Mouse (Mus musculus) c-Kit-negative CD71-positive TER-119-positive erythroid progenitor cells, embryonic 14.5 days (primary cell): ENCODE measurements around the gene Capn8.
"Not testable (repeated sequence)": the region's sequence is repeated elsewhere in the genome, so short reads cannot be mapped to it uniquely, and the experiment has no call there.

Experiments
- DNase-seq: peaks from one replicate; pipeline ENCODE4 v3.0.0-alpha.2; 2013; ENCODE audit warnings: low read depth, low spot score

Gene Capn8

DNA sequence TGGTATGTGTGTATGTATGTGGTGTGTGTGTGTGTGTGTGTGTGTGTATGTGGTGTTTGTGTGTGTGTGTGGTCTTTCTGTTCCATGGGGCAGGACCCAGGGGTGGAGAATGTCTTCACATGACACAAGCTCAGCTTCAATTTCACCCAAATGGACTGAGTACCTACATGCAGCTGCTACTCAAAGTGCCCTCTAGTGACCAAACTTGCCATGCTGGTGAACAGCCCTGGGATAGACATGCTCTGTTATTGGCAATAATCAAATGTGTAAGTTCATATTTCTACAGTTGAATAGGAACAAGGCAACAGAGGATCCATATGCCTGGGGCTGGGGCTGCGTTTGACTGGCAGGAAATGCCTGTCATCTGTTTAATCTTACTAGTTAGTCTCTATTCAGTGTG is 50.7 kb downstream of the Capn8 start:
- no peak for DNase-seq

DNA sequence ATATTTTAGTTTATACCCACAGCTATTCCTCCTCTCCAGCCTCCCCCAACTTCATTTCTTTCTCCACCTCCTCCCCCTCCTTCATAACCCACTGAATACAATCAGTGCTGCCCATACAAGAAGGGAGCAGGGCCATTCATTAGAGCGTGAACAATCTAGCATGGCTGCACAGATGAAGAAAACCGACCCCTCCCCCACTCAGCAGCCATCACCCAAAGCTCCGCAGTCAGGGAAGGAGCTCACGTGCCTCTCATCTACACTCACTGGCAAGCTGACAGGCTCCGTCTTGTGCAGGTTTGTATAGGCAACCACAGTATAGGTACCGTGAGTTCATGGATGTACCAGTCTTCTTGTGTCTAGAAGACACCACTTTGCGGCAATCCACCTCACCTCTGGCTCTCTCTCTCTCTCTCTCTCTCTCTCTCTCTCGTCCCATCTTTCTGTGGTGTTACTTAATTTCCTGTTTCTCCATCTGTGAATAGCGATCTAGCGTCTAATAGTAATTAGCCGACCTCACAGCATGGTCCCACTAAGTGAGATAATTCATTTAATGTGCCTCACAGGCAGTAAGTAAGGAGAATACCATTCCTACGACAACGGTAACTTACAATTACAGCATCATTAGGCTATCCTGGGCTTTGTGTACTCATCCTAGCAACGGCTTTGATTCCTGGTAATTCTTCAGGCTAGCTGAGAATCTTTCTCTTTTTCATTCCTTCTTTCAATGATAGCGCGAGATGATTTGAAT is 53.6 kb downstream of the Capn8 start:
- DNase-seq, result no peak

- DNase-seq, result no peak
Observed at GRCm38 (mm10) chr1:182620470-182620869, 55.7 kb downstream of the Capn8 start.

- DNase-seq, result no peak
Observed at GRCm38 (mm10) chr1:182621256-182621655, 56.4 kb downstream of the Capn8 start.

GRCm38 (mm10) chr1:182626197-182626596 is 61.4 kb downstream of the Capn8 start:
- DNase-seq, result no peak

GRCm38 (mm10) chr1:182629228-182629627 is 64.4 kb downstream of the Capn8 start:
- no peak for DNase-seq

GRCm38 (mm10) chr1:182633712-182634294 is 69.0 kb downstream of the Capn8 start:
- DNase-seq, result no peak

- no peak for DNase-seq
Observed at GRCm38 (mm10) chr1:182639016-182639415, 74.2 kb downstream of the Capn8 start.

- DNase-seq, result no peak
Observed at GRCm38 (mm10) chr1:182639456-182639855, 74.6 kb downstream of the Capn8 start.

GRCm38 (mm10) chr1:182640094-182640493 is 75.3 kb downstream of the Capn8 start:
- DNase-seq, result no peak

GRCm38 (mm10) chr1:182642779-182643178 is 78.0 kb downstream of the Capn8 start:
- no peak for DNase-seq

- not testable (repeated sequence) for DNase-seq
Observed at GRCm38 (mm10) chr1:182644418-182644817, 79.6 kb downstream of the Capn8 start.

DNA sequence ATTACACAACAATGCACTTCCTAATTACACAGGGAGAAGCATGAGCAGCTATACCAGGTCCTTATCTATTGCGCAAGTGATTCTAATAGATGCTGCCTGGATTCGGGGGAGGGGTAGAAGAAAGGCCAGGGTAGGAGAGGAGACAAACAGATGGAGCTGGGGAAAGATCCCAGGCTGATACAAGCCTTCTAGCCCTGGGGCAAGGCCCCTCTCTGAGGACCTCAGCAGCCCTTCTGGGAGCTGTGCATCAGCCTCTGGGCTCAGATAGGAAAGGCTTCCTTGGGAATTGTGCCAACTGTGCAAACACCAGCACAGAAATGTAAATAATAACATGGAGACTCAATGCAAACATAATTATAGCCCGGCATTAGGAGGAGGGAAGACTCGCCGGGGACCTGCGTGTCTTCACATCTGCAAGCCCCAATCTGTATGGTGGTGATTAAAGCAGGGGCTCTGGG is 80.4 kb downstream of the Capn8 start:
- no peak for DNase-seq

GRCm38 (mm10) chr1:182646796-182647195 is 82.0 kb downstream of the Capn8 start:
- DNase-seq, result no peak

- no peak for DNase-seq
Observed at GRCm38 (mm10) chr1:182657760-182658159, 93.0 kb downstream of the Capn8 start.

DNA sequence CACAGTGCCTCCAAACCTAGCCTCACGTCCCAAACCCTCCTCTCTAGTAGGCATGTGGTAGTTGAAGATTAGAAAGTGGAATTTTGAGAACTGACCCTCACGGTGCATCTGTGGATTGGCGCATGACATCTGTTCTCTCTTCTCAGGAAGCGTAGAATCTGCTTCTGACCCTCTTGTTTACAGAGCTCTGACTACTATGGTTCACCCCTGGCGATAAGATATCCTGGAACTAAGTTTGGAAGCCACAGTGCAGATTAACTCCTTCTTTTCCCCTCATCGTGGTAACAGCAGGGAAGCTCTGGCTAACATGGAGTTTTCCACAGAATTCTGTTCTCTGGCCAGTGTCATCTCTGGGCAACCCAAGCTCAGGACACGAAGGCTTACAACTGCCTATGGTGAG is 95.6 kb downstream of the Capn8 start:
- no peak for DNase-seq

- DNase-seq, result no peak
Observed at GRCm38 (mm10) chr1:182663671-182664070, 98.9 kb downstream of the Capn8 start.

GRCm38 (mm10) chr1:182664841-182665240 is 100.0 kb downstream of the Capn8 start:
- DNase-seq, result no peak

GRCm38 (mm10) chr1:182667281-182667680 is 102.5 kb downstream of the Capn8 start:
- no peak for DNase-seq

GRCm38 (mm10) chr1:182669741-182670140 is 104.9 kb downstream of the Capn8 start:
- no peak for DNase-seq

DNA sequence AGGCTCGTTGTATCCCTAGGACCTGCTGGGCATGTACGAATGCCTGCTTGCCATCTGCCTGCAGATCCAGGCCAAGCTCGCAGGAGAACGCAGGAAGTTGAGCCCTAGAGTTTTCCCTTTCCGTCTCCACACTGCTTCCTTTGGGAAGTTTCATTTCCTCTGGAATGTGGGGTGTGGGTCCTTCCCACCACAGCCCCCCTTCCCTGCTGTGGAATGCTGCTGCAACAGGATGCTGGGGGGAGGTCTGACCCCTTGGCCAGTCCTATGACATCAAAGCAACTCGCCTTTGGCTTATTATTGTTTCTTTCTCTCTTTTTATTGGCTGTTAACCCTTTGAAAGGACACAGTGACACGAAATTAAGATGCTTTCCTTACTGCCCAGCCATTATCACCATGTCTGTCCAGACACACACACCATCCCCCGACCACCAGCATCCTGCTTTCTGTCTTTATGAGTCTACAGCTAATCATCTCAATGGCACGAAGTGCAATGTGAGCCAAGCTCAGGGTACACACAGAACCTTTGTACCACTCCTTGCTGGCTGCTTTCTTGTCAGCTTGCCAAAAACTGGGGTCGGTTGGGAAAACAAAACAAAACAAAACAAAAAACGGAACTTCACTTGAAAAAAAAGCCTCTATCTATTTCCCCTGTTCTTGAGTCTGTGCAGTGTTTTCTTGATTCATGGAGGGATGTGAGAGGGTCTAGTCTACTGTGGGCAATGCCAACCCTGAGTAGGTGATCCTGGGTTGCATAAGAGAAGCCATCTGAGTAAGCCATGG is 105.9 kb downstream of the Capn8 start:
- no peak for DNase-seq

- DNase-seq, result no peak
Observed at GRCm38 (mm10) chr1:182671343-182671624, 106.5 kb downstream of the Capn8 start.

- DNase-seq, result no peak
Observed at GRCm38 (mm10) chr1:182675346-182675745, 110.5 kb downstream of the Capn8 start.
